Mouse (Mus musculus) lung, postnatal 36 days (tissue): ENCODE measurements around the gene Senp6.

Source experiments
- DNase-seq: peaks from one replicate; pipeline ENCODE4 v3.0.0; 2022; ENCODE audit warnings: mixed read lengths

Senp6 gene

DNA sequence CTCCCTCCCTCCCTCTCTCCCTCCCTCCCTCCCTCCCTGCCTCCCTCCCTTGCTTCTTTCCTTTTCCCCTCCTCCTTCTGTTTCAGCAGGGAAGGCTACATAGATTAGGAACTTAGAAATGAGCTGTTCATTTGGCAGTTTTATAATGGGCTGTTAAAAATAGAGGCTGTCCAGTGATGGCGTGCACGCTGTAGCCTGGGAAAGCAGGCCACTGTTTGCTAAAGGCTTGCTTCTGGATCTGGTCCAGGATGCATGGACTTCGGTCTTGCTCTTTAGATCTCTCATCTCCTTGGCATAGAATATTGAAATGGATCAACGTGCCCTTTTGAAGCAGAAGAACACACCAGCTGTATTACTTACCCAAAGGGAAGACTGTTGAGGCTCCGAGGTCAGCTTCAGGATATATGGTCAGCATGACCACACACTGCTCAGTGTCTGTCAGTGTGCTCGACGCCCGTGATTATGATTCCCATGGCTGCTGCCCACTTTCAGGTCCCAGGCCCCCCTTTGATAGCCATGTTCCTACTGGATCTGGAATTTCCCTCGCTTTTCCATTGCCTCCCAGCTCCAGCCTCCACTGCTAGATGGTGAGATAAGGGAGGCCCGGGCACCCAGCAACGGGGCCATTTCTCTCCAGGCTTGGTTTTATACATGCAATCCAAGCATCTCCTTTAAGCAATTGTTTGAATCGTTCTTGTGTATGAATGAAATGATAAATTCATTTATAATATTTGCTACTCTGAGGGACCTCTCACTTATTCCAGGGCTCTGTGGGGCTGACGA, 110.2 kb downstream of the Senp6 start:
- DNase-seq = peak; percentile 43

- no peak for DNase-seq
Observed at GRCm38 (mm10) chr9:80178670-80179069, 112.0 kb downstream of the Senp6 start.

DNA sequence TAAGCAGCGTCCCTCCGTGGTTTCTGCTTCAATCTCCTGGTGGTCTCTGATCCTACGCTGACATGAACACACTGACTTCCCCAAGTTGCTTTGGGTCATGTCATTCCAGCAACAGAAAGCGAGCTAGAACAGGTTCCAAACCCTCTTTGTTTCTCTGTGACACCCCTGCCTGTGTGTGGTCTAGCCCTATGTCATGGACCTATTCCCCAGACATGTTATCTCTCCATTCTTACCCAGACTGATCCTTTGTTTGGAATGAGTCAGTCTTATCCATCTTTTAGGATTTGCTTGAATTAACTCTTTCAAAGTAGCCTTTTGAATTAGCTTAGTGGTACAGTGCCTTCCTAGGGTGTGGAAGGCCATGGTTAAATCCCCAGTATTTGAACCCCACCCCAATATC, 113.0 kb downstream of the Senp6 start:
- no peak for DNase-seq

GRCm38 (mm10) chr9:80180771-80181170, 114.1 kb downstream of the Senp6 start:
- DNase-seq = no peak

GRCm38 (mm10) chr9:80181692-80182091, 115.0 kb downstream of the Senp6 start:
- DNase-seq = no peak

DNA sequence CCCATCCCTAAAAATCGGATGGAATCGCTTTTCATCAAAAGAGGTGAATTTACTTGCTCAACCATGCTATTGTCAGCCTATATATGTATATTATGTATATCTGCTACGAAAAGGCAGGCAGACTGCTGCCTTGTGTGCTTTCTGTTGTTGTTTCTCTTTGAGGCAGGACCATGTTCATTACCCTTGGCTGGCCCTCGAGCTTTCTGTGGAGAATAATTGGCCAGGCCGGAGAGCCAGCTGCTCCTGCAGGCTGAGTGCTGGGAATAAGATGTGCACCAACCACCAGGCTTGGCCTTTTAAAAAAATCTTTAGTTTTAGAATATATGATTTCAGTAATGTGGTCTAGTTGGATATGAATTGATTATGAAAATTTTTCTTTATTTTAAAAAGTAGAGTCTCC, 117.4 kb downstream of the Senp6 start:
- no peak for DNase-seq

GRCm38 (mm10) chr9:80185737-80186136, 119.0 kb downstream of the Senp6 start:
- DNase-seq = no peak

- DNase-seq = no peak
Observed at GRCm38 (mm10) chr9:80186693-80187092, 120.0 kb downstream of the Senp6 start.

GRCm38 (mm10) chr9:80188324-80188893, 121.7 kb downstream of the Senp6 start:
- no peak for DNase-seq

DNA sequence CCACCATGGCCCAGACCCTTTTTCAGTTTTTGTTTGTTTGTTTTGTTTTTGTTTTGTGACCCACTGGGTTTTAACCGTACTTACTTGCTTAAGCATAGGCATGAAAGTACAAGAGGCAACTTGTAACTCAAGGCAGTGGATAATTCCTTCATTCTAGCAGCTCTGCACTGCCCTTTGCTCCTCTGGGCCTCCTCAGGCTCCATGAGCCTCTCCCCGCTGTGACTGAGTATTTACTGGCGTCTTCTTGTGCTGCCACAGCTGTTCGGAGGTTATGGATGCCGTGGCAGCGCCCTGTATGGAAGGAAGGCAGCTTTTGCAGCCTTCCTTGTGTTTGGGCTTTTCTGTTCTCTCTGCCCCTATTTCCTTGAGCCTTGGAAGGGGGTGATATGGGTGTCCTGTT, 124.5 kb downstream of the Senp6 start:
- DNase-seq = no peak

GRCm38 (mm10) chr9:80192324-80192723, 125.6 kb downstream of the Senp6 start:
- peak; percentile 31 for DNase-seq

DNA sequence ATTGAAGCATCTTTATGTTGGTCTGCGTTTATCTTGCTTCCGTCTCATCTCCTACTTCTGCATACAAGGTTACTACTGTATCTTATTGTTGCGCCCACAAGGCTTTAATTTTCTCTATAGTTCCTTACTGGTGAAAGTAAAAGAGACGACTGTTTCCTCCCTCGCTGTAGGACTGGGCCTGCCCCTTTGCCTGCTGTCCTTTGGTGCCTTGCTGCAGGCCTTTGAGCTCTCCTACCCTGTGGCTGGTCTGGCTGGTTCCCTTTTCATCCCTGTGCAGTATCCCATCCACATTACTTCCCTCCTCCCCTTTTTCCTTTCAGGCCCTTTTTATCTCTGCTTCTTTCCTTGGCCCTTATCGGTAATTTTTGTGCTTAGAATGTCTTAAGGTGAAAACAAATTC, 127.7 kb downstream of the Senp6 start:
- DNase-seq = no peak
